Mouse (Mus musculus): ENCODE measurements around the gene Tlr8. TPM values are rescaled to one million over a fixed set of nuclear protein-coding genes. Genes with fewer than 3 reads are reported as not detected.

Gene Tlr8
- polyA plus RNA-seq, 1 experiment: 229 TPM

DNA sequence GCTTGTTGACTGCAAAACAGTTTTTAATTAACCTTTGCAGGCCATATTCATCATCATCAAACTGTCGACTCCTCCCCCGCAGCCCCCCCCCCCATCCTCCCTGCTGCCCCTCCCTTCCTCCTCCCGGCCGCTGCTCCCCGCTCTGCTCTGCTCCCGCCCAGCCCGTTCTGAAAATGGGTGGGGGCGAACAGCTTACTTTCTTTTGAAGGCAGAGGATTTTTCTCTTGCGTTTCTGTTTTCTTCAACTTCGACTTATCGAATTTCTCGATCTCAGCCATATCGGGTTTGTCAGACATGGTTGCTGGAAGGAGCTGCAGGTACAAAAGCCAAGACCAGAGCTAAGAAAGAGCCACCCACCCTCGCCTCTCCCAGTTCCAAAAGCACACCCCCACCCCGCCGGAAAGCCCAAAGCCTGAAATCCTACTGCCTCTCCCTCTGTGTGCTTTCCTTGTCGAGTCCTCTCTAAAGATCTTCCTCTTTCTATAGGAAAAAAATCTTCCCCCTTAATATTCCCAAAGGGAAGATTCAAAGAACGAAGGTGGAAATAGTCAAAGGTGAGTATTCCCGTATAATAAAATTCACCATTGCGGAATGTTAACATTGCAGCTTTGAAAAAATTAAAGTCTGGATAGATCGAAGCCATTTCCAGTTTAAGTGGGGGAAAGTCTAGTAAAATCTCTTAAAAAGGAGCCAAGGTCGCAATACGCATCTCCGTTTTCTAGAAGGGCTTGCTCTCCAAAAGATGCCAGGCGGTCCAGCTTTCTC is 56.2 kb downstream of the Tlr8 start:
- peaks cover 22% of the 10 kb centered on the region for H3K4me1 ChIP-seq (ENCODE audit: control insufficient read depth, insufficient read depth, low read length)
- peak overlapping the region; percentile 71 for H3K4me3 ChIP-seq (ENCODE audit: insufficient read depth, low read length)
- TF ChIP-seq POLR2A (IDR thresholded peaks at IDR 0.05; ENCODE audit: borderline replicate concordance, low read depth, low read length): no peak
- TF ChIP-seq CTCF (IDR thresholded peaks at IDR 0.05; ENCODE audit: low read depth, low read length): no peak
- peak overlapping the region; percentile 82 for H3K27ac ChIP-seq (ENCODE audit: insufficient read depth, low read depth, low read length)

DNA sequence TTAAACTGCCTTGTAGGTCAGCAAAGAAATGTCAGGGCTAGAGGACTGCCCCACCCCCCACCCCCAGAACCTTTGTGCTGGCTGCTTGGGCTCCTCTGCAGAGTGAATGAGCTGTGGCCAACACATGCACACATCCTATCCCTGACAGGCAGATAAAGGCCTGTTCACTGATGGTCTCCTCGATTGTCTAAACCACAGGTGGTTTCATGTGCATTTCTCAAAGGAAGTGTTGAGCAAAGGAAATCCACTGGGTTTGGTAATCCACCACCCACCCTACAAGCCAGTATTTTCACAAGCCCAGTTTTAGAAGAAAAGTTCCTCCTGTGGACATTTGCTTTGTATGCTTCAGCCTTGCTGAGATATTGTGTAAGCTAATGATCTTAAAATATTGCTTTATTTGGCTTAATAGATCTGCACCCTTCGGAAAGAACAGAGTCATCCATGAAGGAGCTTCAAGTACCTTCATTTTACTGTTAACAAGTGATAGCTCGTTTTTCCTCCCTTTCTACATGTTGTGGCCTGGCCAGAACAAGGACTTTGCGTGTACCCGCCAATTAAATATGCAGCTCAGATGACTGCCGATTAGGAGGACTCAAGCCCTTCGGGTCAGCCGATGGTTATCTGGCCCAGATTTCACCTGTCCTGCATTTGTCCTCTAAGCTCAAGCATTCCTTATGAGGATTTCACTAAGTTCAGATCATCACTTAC is 58.2 kb downstream of the Tlr8 start:
- H3K4me1 ChIP-seq (ENCODE audit: control insufficient read depth, insufficient read depth, low read length): peaks cover 15% of the 10 kb centered on the region
- H3K4me3 ChIP-seq (ENCODE audit: insufficient read depth, low read length): 0 out of 2 replicates have a peak overlapping the region, but pooled peaks have one; percentile 5
- TF ChIP-seq CTCF (IDR thresholded peaks at IDR 0.05; ENCODE audit: low read depth, low read length) (no peak), POLR2A (IDR thresholded peaks at IDR 0.05; ENCODE audit: borderline replicate concordance, low read depth, low read length) (no peak)

DNA sequence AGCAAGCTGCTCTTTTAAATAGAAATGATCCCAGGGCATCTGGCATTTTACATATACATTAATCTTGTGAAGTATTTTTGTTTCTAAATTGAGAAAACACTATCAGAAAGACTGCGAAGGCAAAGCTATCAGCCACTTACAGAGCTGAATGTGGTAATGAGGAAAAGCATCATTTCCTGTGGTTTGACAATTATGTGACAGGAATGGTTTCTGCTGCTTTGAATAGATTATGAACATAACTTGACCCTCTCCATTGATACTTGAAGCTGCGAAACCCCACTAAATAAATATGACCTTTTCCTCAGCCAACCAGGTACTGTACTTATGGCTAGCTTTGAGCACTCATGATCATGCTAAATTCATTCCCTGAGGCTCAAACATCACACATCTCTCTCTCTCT is 62.8 kb downstream of the Tlr8 start:
- Histone ChIP-seq H3K27ac (ENCODE audit: insufficient read depth, low read depth, low read length) (no peak overlapping the region), H3K4me1 (ENCODE audit: control insufficient read depth, insufficient read depth, low read length) (peaks cover 12% of the 10 kb centered on the region), H3K4me3 (ENCODE audit: insufficient read depth, low read length) (no peak overlapping the region)
- no peak for TF ChIP-seq CTCF (IDR thresholded peaks at IDR 0.05; ENCODE audit: low read depth, low read length)
- no peak for TF ChIP-seq POLR2A (IDR thresholded peaks at IDR 0.05; ENCODE audit: borderline replicate concordance, low read depth, low read length)

More for the DNA sequence above, 58.2 kb downstream of the Tlr8 start:
- H3K27ac ChIP-seq (ENCODE audit: insufficient read depth, low read depth, low read length): peak overlapping the region; percentile 69

DNA sequence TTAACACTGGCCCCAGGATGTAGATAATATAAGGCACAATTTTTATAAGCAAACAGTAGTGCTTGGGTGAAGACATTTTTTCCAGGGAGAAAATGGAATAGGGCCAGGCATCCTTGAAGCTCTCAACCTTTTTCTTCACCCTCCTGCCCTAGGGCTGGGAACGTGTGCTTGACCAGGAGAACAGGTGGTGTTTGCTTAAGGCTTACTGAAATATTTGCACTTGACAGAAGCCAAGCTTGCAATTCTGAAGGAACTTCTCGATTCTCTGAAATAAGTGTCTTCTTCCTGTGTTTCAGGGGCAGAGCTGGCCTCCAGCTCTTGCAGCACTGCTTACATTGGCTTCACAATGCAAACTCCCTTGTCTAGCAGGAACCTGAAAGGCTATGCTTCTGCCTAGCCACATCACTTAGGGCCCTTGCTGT is 68.9 kb downstream of the Tlr8 start:
- Histone ChIP-seq H3K27ac (ENCODE audit: insufficient read depth, low read depth, low read length) (peak overlapping the region; percentile 12; the same call in 1 of the 2 replicates), H3K4me1 (ENCODE audit: control insufficient read depth, insufficient read depth, low read length) (peaks cover 11% of the 10 kb centered on the region), H3K4me3 (ENCODE audit: insufficient read depth, low read length) (no peak overlapping the region)
- TF ChIP-seq CTCF (IDR thresholded peaks at IDR 0.05; ENCODE audit: low read depth, low read length) (no peak), POLR2A (IDR thresholded peaks at IDR 0.05; ENCODE audit: borderline replicate concordance, low read depth, low read length) (no peak)

Other genes starting within 250 kb of the Tlr8 start
- gene Tmsb4x, start 55.0 kb downstream of the Tlr8 start, polyA plus RNA-seq (2012; ENCODE audit: insufficient read depth, insufficient read length, missing spikeins): 12,467 and 14,564 TPM in 2 replicates
- 301 and 340 TPM in 2 replicates for gene Tlr7, start 66.2 kb upstream of the Tlr8 start, polyA plus RNA-seq (2012; ENCODE audit: insufficient read depth, insufficient read length, missing spikeins)
- gene Prps2, start 118.4 kb upstream of the Tlr8 start, polyA plus RNA-seq (2012; ENCODE audit: insufficient read depth, insufficient read length, missing spikeins): 18.7 and 18.8 TPM in 2 replicates

Measured in bone marrow macrophage, adult 2 months (primary cell).